Mouse (Mus musculus): ENCODE data around the gene Akr7a5. TPM values are rescaled to one million over a fixed set of nuclear protein-coding genes. Genes with fewer than 3 reads are reported as not detected.

Gene Akr7a5
- total and polyA plus RNA-seq, 3 experiments = 39.4 to 43.2 TPM; not detected in 1

DNA sequence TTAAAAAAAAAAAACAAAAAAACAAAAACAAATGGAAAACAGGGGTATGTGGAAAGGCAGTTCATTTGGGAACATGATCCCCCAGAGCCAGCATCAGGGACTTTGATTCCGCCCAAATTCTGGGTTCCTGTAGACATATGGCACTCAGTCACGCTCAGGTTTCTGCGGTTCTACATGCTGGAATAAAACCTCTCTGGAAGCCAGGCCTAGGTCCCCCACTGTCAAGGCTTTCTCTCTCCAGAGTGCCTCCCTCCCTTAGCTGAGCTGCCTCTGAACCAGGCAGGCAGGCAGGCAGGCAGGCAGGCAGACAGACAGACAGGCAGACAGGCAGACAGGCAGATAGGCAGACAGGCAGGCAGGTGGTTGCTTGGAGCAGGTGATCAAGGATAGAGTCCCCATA lies 40.4 kb upstream of the Akr7a5 start:
- Histone ChIP-seq H3K9me3 (replicated peaks; ENCODE audit: insufficient read depth, low read length) (no peaks in the 10 kb centered on the region), H3K79me2 (ENCODE audit: control insufficient read depth, insufficient read depth, low read length, poor library complexity) (no peaks in the 10 kb centered on the region), H3K36me3 (ENCODE audit: control insufficient read depth in 1 of 2, insufficient read depth in 2 of 2, low read length in 2 of 2) (peaks cover 0 to 3% of the 10 kb centered on the region in 2 experiments; a peak in 2 of 4 replicates), H3K9ac (ENCODE audit: control insufficient read depth, low read depth, low read length, poor library complexity, severe bottlenecking) (no peak overlapping the region), H3K27me3 (ENCODE audit: control insufficient read depth in 1 of 2, insufficient read depth in 2 of 2, low read length in 2 of 2) (no peaks in the 10 kb centered on the region), H3K4me1 (ENCODE audit: control insufficient read depth in 1 of 2, insufficient read depth in 2 of 2, low read length in 2 of 2) (no peaks in the 10 kb centered on the region), H3K27ac (ENCODE audit: control insufficient read depth, low read depth, low read length) (no peak overlapping the region), H3K4me3 (ENCODE audit: control insufficient read depth in 1 of 2, insufficient read depth in 1 of 2, low read depth in 2 of 2, low read length in 2 of 2) (no peak overlapping the region)
- DNase-seq (ENCODE audit: low read depth, low spot score) = no peak
- TF ChIP-seq GABPA (IDR thresholded peaks at IDR 0.05; ENCODE audit: low read depth, low read length) (no peak), BHLHE40 (IDR thresholded peaks at IDR 0.05; ENCODE audit: borderline replicate concordance, low read depth, low read length) (no peak), POLR2AphosphoS2 (IDR thresholded peaks at IDR 0.05; ENCODE audit: low read length) (no peak), KAT2A (conservative IDR thresholded peaks at IDR 0.05; ENCODE audit: low read depth, low read length) (no peak), GATA1 (IDR thresholded peaks at IDR 0.05; ENCODE audit: low read depth, low read length) (no peak), POLR2A (IDR thresholded peaks at IDR 0.05; ENCODE audit: control insufficient read depth in 1 of 2, insufficient read depth in 1 of 2, low read depth in 1 of 2, low read length in 2 of 2, poor library complexity in 1 of 2) (no peak), EP300 (IDR thresholded peaks at IDR 0.05; ENCODE audit: low read depth in 1 of 2, low read length in 2 of 2) (no peak), SIN3A (IDR thresholded peaks at IDR 0.05; ENCODE audit: low read length) (no peak), MAFK (IDR thresholded peaks at IDR 0.05; ENCODE audit: borderline replicate concordance, low read depth, low read length) (no peak), CTCF (IDR thresholded peaks at IDR 0.05 in 2 of 3, conservative IDR thresholded peaks at IDR 0.05 in 1 of 3; ENCODE audit: control insufficient read depth in 1 of 3, insufficient read depth in 1 of 3, low read depth in 2 of 3, low read length in 3 of 3, poor library complexity in 1 of 3, severe bottlenecking in 1 of 3) (no peak), ZNF384 (IDR thresholded peaks at IDR 0.05; ENCODE audit: low read depth, low read length) (no peak)

DNA sequence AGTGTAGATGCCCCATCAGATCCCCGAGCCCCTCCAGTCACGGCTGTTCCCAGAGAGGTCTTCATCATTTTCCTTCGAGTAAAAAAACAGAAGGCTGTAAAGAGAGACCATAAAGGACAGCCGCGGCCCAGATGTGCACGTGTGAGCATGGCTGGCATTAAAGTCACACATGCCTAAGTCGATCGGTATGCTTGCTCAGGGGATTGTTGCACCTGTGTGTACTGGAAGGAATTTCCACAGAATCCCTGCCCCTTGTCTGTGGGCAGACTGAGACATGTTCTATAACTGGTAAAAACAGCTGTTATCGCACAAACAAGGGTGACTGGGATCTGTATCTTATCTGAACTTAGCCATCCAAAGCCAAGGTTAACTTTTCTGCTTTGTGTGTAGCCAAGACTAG lies 39.0 kb upstream of the Akr7a5 start:
- Histone ChIP-seq H3K27me3 (ENCODE audit: control insufficient read depth in 1 of 2, insufficient read depth in 2 of 2, low read length in 2 of 2) (no peaks in the 10 kb centered on the region), H3K4me1 (ENCODE audit: control insufficient read depth in 1 of 2, insufficient read depth in 2 of 2, low read length in 2 of 2) (no peaks in the 10 kb centered on the region), H3K27ac (ENCODE audit: control insufficient read depth, low read depth, low read length) (no peak overlapping the region), H3K36me3 (ENCODE audit: control insufficient read depth in 1 of 2, insufficient read depth in 2 of 2, low read length in 2 of 2) (peaks cover 0 to 5% of the 10 kb centered on the region in 2 experiments; a peak in 2 of 4 replicates), H3K4me3 (ENCODE audit: control insufficient read depth in 1 of 2, insufficient read depth in 1 of 2, low read depth in 2 of 2, low read length in 2 of 2) (no peak overlapping the region), H3K79me2 (ENCODE audit: control insufficient read depth, insufficient read depth, low read length, poor library complexity) (no peaks in the 10 kb centered on the region), H3K9ac (ENCODE audit: control insufficient read depth, low read depth, low read length, poor library complexity, severe bottlenecking) (no peak overlapping the region), H3K9me3 (replicated peaks; ENCODE audit: insufficient read depth, low read length) (no peaks in the 10 kb centered on the region)
- TF ChIP-seq ETS1 (IDR thresholded peaks at IDR 0.05; ENCODE audit: low read depth, low read length) (no peak), MAZ (IDR thresholded peaks at IDR 0.05; ENCODE audit: low read depth, low read length) (no peak), USF1 (IDR thresholded peaks at IDR 0.05; ENCODE audit: low read depth, low read length) (no peak), POLR2AphosphoS2 (IDR thresholded peaks at IDR 0.05; ENCODE audit: low read length) (no peak), SIN3A (IDR thresholded peaks at IDR 0.05; ENCODE audit: low read length) (no peak), RAD21 (IDR thresholded peaks at IDR 0.05; ENCODE audit: low read depth, low read length) (no peak), MEF2A (IDR thresholded peaks at IDR 0.05; ENCODE audit: extremely low read depth, insufficient replicate concordance, low read depth, low read length, poor library complexity, severe bottlenecking) (no peak), CHD2 (IDR thresholded peaks at IDR 0.05; ENCODE audit: low read length) (no peak)
- DNase-seq (ENCODE audit: low read depth, low spot score) = no peak
